Mouse (Mus musculus) embryo, embryonic 11 days (tissue): ENCODE measurements at regions not wholly inside any gene's neighbourhood (a gene's known extent, or its start where the extent isn't known, plus 50 kb on each side); places are given as distances from the start of the nearest gene placed in this dataset.

Experiments used
- DNase-seq: peaks from one replicate; pipeline ENCODE4 v3.0.0-alpha.2; 2015

DNA sequence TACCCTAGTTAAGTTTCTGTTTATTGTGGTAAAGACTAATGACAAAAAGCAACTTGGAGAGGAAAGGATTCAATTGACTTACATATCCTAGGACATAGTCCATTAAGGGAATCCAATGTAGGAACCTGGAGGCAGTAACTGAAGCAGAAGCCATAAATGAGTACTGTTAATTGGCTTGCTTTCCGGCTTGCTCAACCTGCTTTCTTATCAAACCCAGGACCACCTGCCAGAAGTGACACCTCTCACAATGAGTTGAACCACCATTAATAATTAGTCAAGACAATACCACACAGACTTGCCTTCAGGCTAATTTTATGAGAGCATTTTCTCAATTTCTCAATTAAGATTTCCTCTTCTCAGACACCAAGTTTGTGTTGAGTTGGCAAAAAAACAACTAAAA, 148.8 kb downstream of the Ccser2 start:
- no peak for DNase-seq

DNA sequence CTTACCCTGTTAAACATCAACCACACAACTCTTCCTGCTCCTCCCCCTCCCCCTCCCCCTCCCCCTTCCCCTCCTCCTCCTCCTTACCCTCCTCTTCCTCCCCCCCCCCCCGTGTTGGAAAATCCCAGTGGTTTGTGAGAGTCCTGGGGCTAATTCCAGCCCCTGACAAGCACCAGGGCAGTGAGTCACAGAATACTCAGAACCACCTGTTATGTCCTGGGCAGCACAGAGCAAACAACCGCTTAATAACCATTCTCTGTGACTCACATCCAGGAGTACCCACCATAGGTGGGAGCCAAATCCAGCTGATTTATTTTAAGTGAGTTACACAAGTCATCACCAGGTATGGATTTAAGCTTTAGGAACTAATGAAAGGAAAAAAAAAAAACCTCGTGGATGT, 166.2 kb downstream of the Ccser2 start:
- DNase-seq = no peak

- no peak for DNase-seq
Observed at GRCm38 (mm10) chr14:36799820-36800219, 168.8 kb downstream of the Ccser2 start.

DNA sequence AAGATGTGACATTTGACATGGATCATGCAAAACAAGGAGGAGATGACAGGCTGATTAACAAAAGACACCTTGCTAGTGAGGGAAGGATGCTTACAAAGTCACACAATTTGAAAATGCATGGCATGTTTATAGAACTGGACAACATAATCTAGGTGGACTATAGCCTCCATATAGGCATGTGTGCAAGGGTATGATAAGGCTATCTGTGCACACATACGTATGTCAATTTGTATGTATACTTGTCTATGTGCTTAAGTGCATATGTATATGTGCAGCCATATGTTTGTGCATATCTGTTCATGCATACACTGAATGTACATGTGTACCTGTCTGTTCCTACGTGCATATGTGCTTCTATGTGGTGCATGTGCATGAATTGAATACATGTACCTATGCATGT, 186.7 kb downstream of the Ccser2 start:
- DNase-seq = no peak

GRCm38 (mm10) chr14:36778956-36779355, 189.6 kb downstream of the Ccser2 start:
- DNase-seq = peak; percentile 35

GRCm38 (mm10) chr14:36774349-36774748, 194.2 kb downstream of the Ccser2 start:
- no peak for DNase-seq

GRCm38 (mm10) chr14:36764377-36764776, 204.2 kb downstream of the Ccser2 start:
- no peak for DNase-seq

- no peak for DNase-seq
Observed at GRCm38 (mm10) chr14:36756056-36756455, 212.5 kb downstream of the Ccser2 start.

DNA sequence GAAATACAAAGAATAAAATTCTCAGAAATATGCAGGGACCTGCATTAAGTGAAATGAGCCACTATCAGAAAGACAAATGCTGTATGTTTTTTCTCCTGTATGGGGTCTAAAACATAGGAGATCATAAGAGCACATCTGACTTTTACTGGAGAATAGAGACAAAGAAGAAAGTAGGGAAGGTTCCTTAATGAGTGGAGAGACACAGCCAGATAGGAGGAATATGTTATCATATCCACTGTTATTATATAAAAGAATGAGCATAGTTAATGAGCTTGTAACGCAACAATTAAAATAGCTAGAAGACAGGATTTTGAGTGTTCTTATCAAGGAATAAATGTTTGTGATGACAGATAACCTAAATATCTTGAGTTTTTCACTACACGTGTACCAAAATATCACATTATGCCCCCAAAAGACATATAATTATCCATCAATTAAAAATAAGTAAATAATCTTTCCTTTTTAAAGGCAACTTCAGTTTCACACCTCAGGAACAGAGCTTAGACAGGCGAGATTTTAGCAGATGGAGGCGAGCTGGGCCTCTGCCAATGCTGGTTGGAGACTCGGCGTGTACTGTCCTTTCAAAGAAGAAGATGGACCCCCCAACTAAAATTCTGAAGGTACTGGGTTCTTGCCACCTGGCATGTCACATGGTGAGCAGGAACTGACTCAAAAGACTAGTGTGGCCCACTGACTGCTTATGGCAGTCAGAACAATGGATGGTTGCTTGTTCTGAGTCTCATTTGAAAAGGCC, 220.3 kb downstream of the Ccser2 start:
- DNase-seq = no peak

- no peak for DNase-seq
Observed at GRCm38 (mm10) chr14:36731095-36731494, 237.5 kb downstream of the Ccser2 start.

DNA sequence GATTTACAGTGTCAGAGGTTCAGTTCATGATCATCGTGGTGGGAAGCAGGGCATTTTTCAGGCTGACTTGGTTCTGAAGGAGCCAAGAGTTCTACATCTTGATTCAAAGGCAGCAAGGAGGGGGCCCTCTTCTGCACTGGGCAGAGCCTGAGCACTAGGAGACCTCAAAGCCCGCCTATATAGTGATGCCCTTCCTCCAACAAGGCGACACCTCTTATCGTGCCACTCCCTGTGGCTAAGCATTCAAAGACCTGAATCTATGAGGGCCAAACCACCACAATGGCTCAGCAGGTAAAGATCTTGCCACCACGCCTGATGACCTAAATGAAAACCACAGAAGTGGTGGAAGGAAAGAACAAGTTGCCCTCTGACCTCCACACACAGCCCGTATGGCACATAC, 242.5 kb downstream of the Ccser2 start:
- DNase-seq = no peak

GRCm38 (mm10) chr14:36715684-36716083, 252.9 kb downstream of the Ccser2 start:
- DNase-seq = no peak

DNA sequence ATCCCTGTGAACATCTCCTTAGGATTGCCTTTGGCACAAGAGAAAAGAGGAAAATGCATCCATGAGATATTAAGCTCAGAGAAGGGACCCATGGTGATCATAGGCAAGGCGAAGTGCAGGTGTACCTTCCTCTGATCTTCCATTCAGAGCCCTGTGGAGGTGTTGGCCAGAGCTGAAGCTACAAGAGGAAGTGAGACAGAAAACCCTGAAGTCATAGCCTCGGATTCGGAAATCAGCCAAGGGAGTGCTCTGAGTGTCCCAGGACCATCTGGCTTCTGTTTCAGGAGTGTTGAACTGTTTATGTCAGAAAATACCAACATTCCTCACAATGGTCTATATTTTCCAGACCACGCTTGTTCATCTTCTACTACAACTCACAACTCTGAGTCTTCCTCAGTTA, 271.6 kb downstream of the Ccser2 start:
- DNase-seq = no peak

DNA sequence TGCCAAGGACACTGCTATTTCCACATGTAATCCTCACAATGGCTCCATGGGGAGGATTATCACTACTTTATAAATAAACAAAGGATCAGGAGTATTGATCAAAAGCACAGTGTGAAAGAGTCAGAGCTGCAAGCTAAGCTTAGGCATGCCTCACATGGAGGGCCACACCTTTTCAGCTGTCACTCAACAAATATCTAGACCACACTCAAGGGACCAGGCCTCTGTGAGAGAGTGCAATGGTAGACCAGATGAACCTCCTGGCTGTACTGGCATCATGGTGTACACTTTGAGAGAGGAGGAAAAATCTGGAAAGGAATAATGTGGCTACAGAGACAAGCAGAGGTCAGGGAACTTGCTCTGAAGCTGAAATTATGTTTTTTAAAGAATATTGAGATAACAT, 276.6 kb downstream of the Ccser2 start:
- DNase-seq = no peak

DNA sequence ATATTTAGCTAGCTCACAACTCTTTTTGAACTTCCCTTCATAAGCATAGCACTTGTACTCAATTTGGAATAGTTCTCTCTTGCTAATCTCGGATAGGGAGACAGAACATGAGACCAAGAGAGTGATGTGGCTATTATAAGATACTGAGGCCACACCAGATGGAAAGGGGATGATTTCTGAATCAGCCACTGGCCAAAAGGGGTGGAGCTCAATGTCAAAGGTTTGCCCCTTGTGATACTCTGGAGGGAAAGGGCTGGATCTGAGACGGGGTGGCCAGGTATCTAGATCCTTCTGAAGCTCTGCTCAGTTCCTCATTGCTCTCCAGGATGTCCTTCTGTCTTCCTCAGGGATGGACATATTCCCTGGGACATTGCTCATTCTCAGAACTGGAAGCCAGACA, 277.6 kb downstream of the Ccser2 start:
- no peak for DNase-seq

GRCm38 (mm10) chr14:36658678-36659263, 309.8 kb downstream of the Ccser2 start:
- DNase-seq = no peak

DNA sequence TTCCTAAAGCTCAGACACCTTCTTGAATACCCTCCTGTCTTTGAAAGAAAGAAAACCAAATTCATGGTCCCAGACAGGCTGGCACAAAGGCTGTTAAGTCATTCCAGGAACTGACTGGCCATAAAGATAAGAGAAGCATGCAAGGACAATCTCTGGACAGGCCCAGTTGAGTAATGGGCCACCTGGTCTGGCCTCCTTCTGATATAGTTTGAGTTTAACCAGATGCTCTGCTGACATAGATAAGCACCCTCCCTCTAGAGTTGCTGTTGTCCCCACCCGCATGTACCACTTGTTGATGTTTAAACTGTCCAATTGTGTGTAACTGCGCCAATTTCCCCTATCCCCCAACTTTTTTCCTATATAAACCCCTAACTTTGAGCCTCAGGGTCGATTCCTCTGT, 310.4 kb downstream of the Ccser2 start:
- no peak for DNase-seq

DNA sequence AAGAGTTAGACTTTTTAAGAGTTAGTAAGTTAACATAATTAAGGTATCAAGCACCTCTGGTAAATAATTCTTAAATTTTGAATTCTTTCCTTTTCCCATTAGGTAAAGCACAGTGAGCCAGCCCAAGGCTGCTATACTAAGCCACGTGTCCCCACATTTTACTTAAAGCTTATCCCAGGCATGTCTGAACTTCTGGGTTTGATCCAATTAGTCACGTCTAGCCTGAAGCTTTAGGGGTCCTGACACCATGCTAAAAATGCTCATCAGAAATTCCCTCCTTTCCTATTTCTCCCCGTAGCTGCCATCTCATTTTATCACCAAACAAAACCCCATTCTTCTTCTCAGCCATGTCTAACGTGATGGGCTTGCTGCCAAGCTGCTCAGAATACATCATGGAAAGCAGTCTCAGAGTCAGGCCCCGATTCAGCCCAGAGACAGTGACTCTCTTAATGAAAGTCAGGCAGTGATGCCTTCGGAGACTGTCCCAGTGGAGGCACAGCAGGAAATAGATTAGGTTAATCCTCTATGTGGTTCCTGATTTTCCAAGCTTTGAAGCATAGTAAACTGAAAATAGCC, 315.5 kb downstream of the Ccser2 start:
- DNase-seq = peak; percentile 54

- DNase-seq = no peak
Observed at GRCm38 (mm10) chr14:36651053-36651735, 317.4 kb downstream of the Ccser2 start.

DNA sequence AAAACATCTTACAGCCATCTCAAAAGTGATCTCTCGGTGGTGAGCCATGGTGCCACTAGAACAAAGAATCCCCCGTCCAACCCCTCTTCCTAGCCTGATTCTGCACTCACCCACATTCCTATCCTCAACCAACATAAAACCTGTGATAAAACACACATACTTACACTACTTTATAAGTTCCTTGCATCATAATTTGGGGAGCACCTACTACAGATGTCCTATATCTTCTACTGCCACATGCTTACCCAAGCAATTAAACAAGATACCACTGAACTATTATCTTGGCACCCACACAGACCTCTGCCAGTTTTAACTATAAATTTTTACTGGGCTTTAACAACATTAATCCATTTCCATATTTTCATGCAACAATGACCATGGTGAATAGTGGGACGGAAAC, 321.9 kb downstream of the Ccser2 start:
- DNase-seq = no peak

GRCm38 (mm10) chr14:36646237-36646636, 322.3 kb downstream of the Ccser2 start:
- DNase-seq = no peak

DNA sequence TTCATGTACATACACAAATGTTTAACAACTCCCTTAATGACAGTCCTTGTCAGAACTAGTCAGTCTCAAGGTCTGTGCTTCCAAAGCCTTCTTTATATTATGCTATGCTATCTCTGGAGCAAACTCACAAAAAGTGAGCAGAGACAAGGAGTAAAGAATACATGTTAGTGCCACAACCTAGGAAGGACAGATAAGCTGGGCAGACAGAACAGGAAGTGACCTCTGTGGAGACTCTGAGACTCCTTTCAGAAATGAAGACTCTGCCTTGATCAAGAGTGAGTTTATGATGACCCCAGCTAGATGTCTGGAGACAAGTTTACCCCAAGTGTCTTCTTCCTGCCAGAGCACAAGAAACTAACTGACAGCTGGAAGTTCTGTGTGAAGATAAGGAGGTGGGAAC, 343.8 kb downstream of the Ccser2 start:
- DNase-seq = no peak

- DNase-seq = no peak
Observed at GRCm38 (mm10) chr14:36624134-36624533, 344.4 kb downstream of the Ccser2 start.

- no peak for DNase-seq
Observed at GRCm38 (mm10) chr14:36623036-36623435, 345.5 kb downstream of the Ccser2 start.
